Mouse (Mus musculus) kidney, adult 18-20 months (tissue): ENCODE data around the gene Vpreb3.
"Not testable (repeated sequence)": the region's sequence is repeated elsewhere in the genome, so short reads cannot be mapped to it uniquely, and the experiment has no call there.

Source experiments
- DNase-seq: peaks from one replicate; pipeline ENCODE4 v3.0.0; 2021

The Vpreb3 gene

DNA sequence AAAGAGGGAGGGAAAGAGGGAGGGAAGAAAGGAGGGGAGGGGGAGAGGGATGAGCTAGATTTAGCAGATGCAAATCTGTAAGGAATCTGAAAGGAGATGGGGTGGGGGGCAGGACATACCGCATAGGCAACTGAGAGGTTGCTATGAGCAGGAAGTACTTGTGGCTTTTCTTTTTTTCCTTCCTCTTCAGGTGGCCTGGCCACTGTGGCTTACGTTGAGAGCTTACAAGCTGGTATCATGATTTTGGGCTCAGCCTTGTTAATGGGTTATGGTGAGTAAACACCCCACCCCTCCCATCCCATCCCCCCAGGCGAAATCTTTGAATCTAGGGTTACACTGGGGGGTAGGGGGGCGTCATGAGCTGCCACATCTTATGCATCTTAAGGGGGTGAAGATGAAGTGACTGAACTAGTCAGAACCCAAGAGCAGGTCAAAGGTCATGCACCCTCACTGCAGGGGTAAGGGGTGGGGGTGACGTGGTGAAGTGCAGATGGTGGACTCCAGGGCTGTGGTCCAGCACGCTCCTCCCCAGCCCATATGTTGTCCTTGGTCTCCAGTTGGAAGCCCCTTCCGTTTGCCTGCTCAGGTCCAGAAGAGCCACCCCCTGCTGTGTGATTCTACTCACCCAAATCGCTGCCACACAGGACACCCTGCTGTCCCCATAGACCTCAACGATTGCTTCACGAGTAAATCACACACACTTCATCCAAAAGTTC, 35.4 kb downstream of the Vpreb3 start:
- no peak for DNase-seq

DNA sequence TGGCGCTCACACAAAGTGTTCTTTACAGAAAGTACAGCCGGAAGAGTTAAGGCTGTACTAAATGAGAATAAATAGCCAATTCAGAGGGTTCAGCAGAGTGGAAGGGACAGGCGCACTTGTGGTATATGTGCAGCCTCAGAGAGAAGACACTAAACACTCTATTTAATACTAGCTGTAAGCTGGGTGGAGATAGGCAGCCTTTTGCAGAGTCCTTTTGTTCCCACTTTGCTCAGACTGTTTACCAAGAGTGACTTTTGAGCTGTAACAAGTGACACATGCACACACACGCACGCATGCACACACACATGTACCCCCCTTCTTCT, 35.9 kb downstream of the Vpreb3 start:
- DNase-seq, result no peak

DNA sequence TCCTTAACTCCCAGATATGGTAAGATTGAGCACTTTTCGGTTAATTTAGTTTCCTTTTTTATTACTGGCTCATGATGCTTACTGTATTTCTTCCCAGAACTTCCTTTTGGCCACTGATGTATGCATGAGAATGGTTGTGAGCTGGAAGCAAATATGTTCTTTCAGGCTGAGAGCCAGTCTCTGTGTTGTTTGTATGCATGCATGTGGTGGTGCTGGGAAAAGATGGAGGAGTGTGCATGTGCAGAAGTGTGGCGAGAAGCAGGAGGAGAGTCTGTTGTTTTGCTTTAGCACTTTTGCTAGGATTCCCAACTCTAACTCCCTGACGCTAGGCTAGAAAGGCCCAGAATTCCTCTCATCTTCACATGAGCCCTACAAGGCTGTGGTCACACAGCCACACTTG, 36.6 kb downstream of the Vpreb3 start:
- DNase-seq, result no peak

DNA sequence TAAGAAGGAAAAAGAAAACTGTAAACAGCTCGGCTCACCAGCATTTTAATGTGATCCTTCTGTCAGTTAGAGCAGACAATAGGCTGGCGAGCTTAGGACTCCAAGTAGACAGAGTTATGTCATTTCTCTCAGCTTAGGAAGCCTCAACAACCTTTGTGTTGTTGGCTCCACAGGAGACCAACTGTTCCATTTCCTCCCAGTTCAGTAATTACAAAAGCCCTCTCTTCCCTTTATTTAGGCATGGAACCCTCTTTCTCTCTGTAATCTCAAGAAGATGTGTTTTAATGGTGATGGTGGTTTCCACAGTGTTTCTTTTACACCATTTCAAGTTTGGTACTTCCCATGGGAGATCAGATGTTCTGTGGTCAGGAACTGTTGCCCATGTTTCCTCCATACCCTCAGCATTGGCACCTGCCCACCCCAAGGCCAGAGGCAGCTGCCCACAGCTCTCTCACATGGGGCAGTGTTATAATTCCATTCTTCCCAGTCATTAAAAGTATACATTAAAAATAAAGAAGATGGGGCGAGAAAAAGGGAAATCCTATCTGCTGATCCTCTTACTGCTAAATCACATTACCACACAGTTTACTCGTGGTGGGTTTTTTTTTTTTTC, 47.7 kb downstream of the Vpreb3 start:
- no peak for DNase-seq

DNA sequence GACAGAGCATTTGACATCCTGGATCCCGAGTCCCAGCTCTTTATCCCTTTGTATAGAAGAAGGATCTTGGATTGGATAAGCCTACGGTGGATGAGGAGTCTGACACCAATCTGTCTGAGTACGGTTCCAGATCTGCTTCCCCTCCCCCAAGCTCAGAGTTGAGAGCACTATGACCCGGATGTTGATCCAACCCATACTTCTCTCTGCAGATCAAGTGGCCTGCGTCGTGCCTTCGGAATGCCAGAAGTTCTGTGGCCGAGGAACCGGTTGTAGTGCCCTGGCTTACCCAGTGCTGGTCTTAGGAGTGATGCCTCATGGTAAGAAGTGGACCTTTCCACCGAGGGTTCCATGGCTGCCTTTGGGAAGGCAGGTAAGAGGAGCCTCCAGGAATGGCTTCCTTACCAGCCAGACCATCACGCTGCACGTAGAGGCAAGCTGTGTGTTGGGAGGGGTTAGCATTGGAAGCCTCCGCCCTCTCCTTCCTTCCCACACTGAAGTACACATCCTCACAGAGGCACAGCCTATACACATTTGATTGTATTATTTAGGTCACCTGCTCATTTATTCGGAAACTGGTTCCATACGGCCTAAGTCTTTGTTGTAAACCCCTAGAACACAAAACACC, 50.9 kb downstream of the Vpreb3 start:
- DNase-seq, result no peak

DNA sequence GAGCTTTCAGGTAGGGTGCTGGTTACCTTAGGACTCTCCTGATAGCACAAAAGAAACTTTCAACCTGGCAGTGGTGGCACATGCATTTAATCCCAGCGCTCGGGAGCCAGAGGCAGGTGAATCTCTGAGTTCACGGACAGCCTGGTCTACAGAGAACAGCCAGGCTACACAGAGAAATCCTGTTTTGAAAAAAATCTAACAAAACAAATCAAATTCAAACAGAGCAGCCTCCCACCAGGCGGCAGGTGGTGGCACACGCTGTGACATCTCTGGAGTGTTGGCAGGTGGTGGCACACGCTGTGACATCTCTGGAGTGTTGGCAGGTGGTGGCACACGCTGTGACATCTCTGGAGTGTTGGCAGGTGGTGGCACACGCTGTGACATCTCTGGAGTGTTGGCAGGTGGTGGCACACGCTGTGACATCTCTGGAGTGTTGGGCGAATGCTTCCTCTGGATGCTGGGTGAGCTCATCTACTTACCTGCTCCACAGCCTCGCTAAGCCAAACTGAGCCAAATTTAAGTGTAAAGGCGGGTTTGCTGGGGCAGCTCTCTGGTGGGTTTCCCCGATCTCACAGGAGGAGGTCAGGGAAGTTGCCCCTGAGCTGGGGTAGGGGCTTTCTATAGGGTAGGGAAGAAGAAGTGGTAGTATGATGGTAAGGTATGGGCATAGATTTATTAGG, 51.8 kb downstream of the Vpreb3 start:
- not testable (repeated sequence) for DNase-seq

DNA sequence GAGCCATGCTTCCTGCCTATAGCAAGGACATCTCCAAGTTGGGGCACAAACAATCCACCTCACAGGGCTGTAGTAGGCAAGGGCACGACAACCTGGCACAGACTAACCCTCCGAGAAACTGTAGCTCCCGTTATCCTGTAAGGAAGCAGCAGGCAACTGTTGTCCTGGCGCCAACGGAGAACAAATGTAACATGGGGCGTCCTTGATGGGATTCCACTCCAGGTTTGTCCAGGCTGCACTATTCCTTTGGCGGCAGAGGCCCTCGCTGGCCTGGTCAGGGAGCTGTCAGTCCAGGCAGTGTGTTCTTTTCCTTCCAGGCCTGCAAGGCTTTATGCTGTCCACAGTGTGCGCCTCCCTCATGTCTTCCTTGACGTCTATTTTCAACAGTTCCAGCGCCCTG, 52.6 kb downstream of the Vpreb3 start:
- DNase-seq, result no peak

DNA sequence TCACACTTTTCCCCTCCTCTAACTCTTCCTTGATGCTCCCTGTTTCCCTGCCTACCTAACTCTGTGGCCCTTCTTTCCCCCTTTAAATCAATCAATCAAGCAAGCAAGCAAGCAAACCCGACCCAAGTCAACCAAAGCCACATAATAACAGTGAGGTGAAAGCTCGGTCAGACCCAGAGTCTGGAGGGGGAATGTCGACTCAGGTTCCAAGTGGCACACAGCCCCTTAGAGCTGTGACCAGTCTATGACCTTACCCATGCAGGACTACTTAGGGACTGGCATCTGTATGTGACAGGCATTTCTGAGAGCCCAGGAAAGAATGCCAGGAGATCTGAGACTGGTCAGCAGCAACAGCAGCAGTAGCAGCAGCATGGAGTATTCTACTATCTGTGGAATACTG, 53.5 kb downstream of the Vpreb3 start:
- DNase-seq, result no peak
